Mouse (Mus musculus): Measurements from ENCODE around the gene Eloa.
A peak's percentile ranks its signal among the peaks of the same experiment; 100 is the strongest.

Gene Eloa

GRCm38 (mm10) chr4:135963457-135964193 is 57.9 kb downstream of the Eloa start, which contains the start of gene Gale:
Gene Gale, plus strand, starts transcription at chr4:135963727.
- peak; percentile 98 for DNase-seq (ENCODE audit: low read depth, low spot score)
- Histone ChIP-seq H3K27me3 (ENCODE audit: control insufficient read depth, insufficient read depth, low read length, poor library complexity, severe bottlenecking) (no peaks in the 10 kb centered on the region), H3K36me3 (ENCODE audit: control insufficient read depth, insufficient read depth, low read length, poor library complexity, severe bottlenecking) (peaks cover 5% of the 10 kb centered on the region)

DNA sequence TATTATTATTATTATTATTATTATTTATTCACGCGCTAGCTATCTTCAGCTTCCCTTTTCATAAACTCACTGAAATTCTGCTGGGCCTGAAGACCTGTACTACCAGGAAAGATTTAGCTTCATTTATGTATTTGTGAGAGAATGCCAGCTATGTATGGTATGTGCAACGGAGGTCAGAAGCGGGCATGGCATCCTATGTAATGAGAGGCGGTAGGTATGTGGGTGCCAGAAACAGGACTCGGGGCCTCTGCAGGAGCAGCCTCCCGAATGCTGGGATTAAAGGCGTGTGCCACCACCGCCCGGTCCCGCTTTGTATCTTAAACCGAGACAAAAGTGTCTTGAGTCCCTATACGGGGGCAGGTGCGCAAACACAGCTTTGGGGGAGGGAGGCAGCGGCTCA is 58.6 kb downstream of the Eloa start:
- no peak for DNase-seq (ENCODE audit: low read depth, low spot score)
- H3K36me3 ChIP-seq (ENCODE audit: control insufficient read depth, insufficient read depth, low read length, poor library complexity, severe bottlenecking) = peaks cover 4% of the 10 kb centered on the region; the same call in 1 of the 2 replicates
- no peaks in the 10 kb centered on the region for H3K27me3 ChIP-seq (ENCODE audit: control insufficient read depth, insufficient read depth, low read length, poor library complexity, severe bottlenecking)

GRCm38 (mm10) chr4:135962198-135962597 is 59.4 kb downstream of the Eloa start:
- no peaks in the 10 kb centered on the region for H3K36me3 ChIP-seq (ENCODE audit: control insufficient read depth, insufficient read depth, low read length, poor library complexity, severe bottlenecking)
- no peak for DNase-seq (ENCODE audit: low read depth, low spot score)
- H3K27me3 ChIP-seq (ENCODE audit: control insufficient read depth, insufficient read depth, low read length, poor library complexity, severe bottlenecking) = no peaks in the 10 kb centered on the region

- no peak for DNase-seq (ENCODE audit: low read depth, low spot score)
- Histone ChIP-seq H3K36me3 (ENCODE audit: control insufficient read depth, insufficient read depth, low read length, poor library complexity, severe bottlenecking) (no peaks in the 10 kb centered on the region), H3K27me3 (ENCODE audit: control insufficient read depth, insufficient read depth, low read length, poor library complexity, severe bottlenecking) (no peaks in the 10 kb centered on the region)
Measured at GRCm38 (mm10) chr4:135961709-135962108, 59.9 kb downstream of the Eloa start.

GRCm38 (mm10) chr4:135960717-135961116 is 60.8 kb downstream of the Eloa start:
- peak; percentile 93 for DNase-seq (ENCODE audit: low read depth, low spot score)
- Histone ChIP-seq H3K27me3 (ENCODE audit: control insufficient read depth, insufficient read depth, low read length, poor library complexity, severe bottlenecking) (no peaks in the 10 kb centered on the region), H3K36me3 (ENCODE audit: control insufficient read depth, insufficient read depth, low read length, poor library complexity, severe bottlenecking) (no peaks in the 10 kb centered on the region)

DNA sequence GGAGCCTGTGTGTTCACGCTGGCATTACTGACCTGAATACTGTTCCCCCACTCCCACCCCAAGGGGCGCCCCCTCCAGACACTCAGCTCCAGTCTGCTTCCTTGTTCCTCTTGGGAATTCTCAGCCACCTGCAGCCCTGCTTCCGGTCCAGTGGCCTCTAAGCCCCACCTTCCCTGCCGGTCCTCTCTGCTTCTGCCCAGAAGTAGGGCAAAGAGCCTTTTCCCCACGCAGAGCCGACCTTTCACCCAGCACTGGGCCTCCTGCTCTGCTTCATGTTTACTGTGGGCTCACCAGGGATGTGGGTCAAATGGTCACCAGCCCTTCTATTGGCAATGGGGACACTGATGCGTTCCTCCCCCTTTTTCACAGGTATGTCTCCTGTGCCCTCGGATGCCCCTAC is 63.2 kb downstream of the Eloa start:
- no peaks in the 10 kb centered on the region for H3K27me3 ChIP-seq (ENCODE audit: control insufficient read depth, insufficient read depth, low read length, poor library complexity, severe bottlenecking)
- DNase-seq (ENCODE audit: low read depth, low spot score) = no peak
- H3K36me3 ChIP-seq (ENCODE audit: control insufficient read depth, insufficient read depth, low read length, poor library complexity, severe bottlenecking) = 0 out of 2 replicates have a peak, but pooled peaks cover 3% of the 10 kb centered on the region

- DNase-seq (ENCODE audit: low read depth, low spot score) = no peak
- Histone ChIP-seq H3K36me3 (ENCODE audit: control insufficient read depth, insufficient read depth, low read length, poor library complexity, severe bottlenecking) (peaks cover 10% of the 10 kb centered on the region), H3K27me3 (ENCODE audit: control insufficient read depth, insufficient read depth, low read length, poor library complexity, severe bottlenecking) (no peaks in the 10 kb centered on the region)
Measured at GRCm38 (mm10) chr4:135955886-135956285, 65.7 kb downstream of the Eloa start.

DNA sequence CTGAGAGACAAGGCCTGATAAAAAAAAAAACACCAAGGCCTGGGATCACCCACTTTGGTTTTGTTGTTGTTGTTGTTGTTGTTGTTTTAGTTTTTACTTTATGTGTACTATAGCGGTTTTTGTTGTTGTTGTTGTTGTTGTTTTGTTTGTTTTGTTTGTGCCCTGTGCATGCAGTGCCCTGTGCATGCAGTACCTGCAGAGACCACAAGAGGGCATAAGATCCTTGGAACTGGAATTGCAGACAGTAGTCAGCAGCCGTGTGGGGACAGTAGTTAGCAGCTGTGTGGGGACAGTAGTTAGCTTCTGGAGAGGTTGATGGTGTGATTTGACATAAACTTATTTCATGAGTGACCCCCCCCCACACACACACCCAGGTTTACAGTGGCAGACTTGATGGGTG is 67.3 kb downstream of the Eloa start:
- peaks cover 10% of the 10 kb centered on the region for H3K36me3 ChIP-seq (ENCODE audit: control insufficient read depth, insufficient read depth, low read length, poor library complexity, severe bottlenecking)
- DNase-seq (ENCODE audit: low read depth, low spot score) = peak; percentile 90
- H3K27me3 ChIP-seq (ENCODE audit: control insufficient read depth, insufficient read depth, low read length, poor library complexity, severe bottlenecking) = no peaks in the 10 kb centered on the region

All from splenic B cell, adult 2 months (primary cell).